Mouse (Mus musculus) C2C12 (cell line): ENCODE results near the gene Msh5. TPM values are rescaled to one million over a fixed set of nuclear protein-coding genes. Genes with fewer than 3 reads are reported as not detected.

ENCODE experiments used
- H3K27me3 ChIP-seq: one replicate; pipeline ENCODE4 v1.6.1; 2011; ENCODE audit not compliant: control insufficient read depth, insufficient read depth, insufficient read length
- H3K36me3 ChIP-seq: one replicate; pipeline ENCODE4 v1.6.1; 2011; ENCODE audit not compliant: control insufficient read depth, insufficient read depth
- H3K4me3 ChIP-seq: one replicate; pipeline ENCODE4 v1.5.1; 2011; ENCODE audit warnings: mild to moderate bottlenecking, control low read depth; ENCODE audit not compliant: poor library complexity, insufficient read depth, severe bottlenecking
- H3K79me2 ChIP-seq: one replicate; pipeline ENCODE4 v1.6.1; 2011; ENCODE audit not compliant: control insufficient read depth, insufficient read depth
- H3K79me3 ChIP-seq: one replicate; pipeline ENCODE4 v1.6.1; 2011; ENCODE audit warnings: low read depth, control low read depth
- H3ac ChIP-seq: one replicate; pipeline ENCODE3; 2011; ENCODE audit warnings: low read depth; ENCODE audit not compliant: control insufficient read depth, insufficient read length
- CEBPB ChIP-seq: IDR thresholded peaks from one replicate; pipeline ENCODE4 v1.6.1; 2011; ENCODE audit warnings: low read depth, mild to moderate bottlenecking, control low read depth, moderate library complexity
- CTCF ChIP-seq: IDR thresholded peaks from one replicate; pipeline ENCODE4 v1.5.1; 2011; ENCODE audit not compliant: control insufficient read depth, insufficient read depth, insufficient read length
- FOSL1 ChIP-seq: IDR thresholded peaks from one replicate; pipeline ENCODE4 v1.8.0; 2011; ENCODE audit warnings: mild to moderate bottlenecking, low read length; ENCODE audit not compliant: poor library complexity, insufficient read depth, severe bottlenecking
- MAX ChIP-seq: IDR thresholded peaks from one replicate; pipeline ENCODE4 v1.6.1; 2011; ENCODE audit warnings: mild to moderate bottlenecking, control low read depth
- MYOD1 ChIP-seq: IDR thresholded peaks from one replicate; pipeline ENCODE4 v1.6.1; 2011; ENCODE audit warnings: low read depth; ENCODE audit not compliant: control insufficient read depth, insufficient read length
- MYOG ChIP-seq: IDR thresholded peaks from one replicate; pipeline ENCODE4 v1.6.1; 2011; ENCODE audit not compliant: control insufficient read depth, insufficient read length; ENCODE audit errors: extremely low read depth
- USF1 ChIP-seq: IDR thresholded peaks from one replicate; pipeline ENCODE4 v1.6.1; 2011; ENCODE audit warnings: low read depth, mild to moderate bottlenecking, control low read depth, moderate library complexity
- polyA plus RNA-seq: library from polyadenylated mRNA; unstranded; fragments of >200 nt; fragmentation: generic; extraction: Trizol; gene quantifications from one replicate; pipeline ENCODE4 v1.2.1, GENCODE M21; 2012; ENCODE audit warnings: missing spikeins

Gene Msh5
- polyA plus RNA-seq, 1 experiment = 0.76 TPM

GRCm38 (mm10) chr17:35024691-35025488 is 21.7 kb downstream of the Msh5 start:
- Histone ChIP-seq H3ac (no peak overlapping the region), H3K27me3 (no peaks in the 10 kb centered on the region), H3K36me3 (no peaks in the 10 kb centered on the region), H3K79me3 (no peaks in the 10 kb centered on the region), H3K79me2 (no peaks in the 10 kb centered on the region), H3K4me3 (no peak overlapping the region)
- no peak for TF ChIP-seq CEBPB
- no peak for TF ChIP-seq FOSL1
- no peak for TF ChIP-seq MAX
- TF ChIP-seq MYOD1 = no peak
- TF ChIP-seq USF1 = no peak
- no peak for TF ChIP-seq CTCF

GRCm38 (mm10) chr17:35024261-35024660 is 22.3 kb downstream of the Msh5 start:
- Histone ChIP-seq H3K79me3 (no peaks in the 10 kb centered on the region), H3K4me3 (no peak overlapping the region), H3K79me2 (no peaks in the 10 kb centered on the region), H3ac (no peak overlapping the region), H3K36me3 (no peaks in the 10 kb centered on the region), H3K27me3 (no peaks in the 10 kb centered on the region)
- TF ChIP-seq MYOG = no peak
- no peak for TF ChIP-seq CEBPB
- no peak for TF ChIP-seq USF1
- TF ChIP-seq CTCF = no peak
- no peak for TF ChIP-seq FOSL1
- TF ChIP-seq MAX = no peak
- no peak for TF ChIP-seq MYOD1

- Histone ChIP-seq H3K79me3 (no peaks in the 10 kb centered on the region), H3ac (no peak overlapping the region), H3K36me3 (no peaks in the 10 kb centered on the region), H3K79me2 (no peaks in the 10 kb centered on the region), H3K27me3 (no peaks in the 10 kb centered on the region), H3K4me3 (no peak overlapping the region)
- TF ChIP-seq CEBPB = no peak
- no peak for TF ChIP-seq USF1
- TF ChIP-seq MYOD1 = no peak
- TF ChIP-seq MYOG = no peak
- TF ChIP-seq FOSL1 = no peak
- no peak for TF ChIP-seq MAX
- no peak for TF ChIP-seq CTCF
These were observed 22.8 kb downstream of the Msh5 start for GRCm38 (mm10) chr17:35023756-35024155.

- no peaks in the 10 kb centered on the region for H3K27me3 ChIP-seq
- no peak overlapping the region for H3K4me3 ChIP-seq
- no peaks in the 10 kb centered on the region for H3K79me2 ChIP-seq
- no peak for TF ChIP-seq USF1
- no peak for TF ChIP-seq MAX
- no peak for TF ChIP-seq MYOG
- no peak for TF ChIP-seq CTCF
- TF ChIP-seq MYOD1 = no peak
- TF ChIP-seq CEBPB = no peak
- no peak for TF ChIP-seq FOSL1
- H3K36me3 ChIP-seq = no peaks in the 10 kb centered on the region
- no peaks in the 10 kb centered on the region for H3K79me3 ChIP-seq
- no peak overlapping the region for H3ac ChIP-seq
These were observed 23.3 kb downstream of the Msh5 start for GRCm38 (mm10) chr17:35023221-35023620.

- TF ChIP-seq FOSL1 = no peak
- TF ChIP-seq MYOD1 = no peak
- no peak for TF ChIP-seq USF1
- H3K4me3 ChIP-seq = no peak overlapping the region
- H3ac ChIP-seq = no peak overlapping the region
- H3K79me3 ChIP-seq = no peaks in the 10 kb centered on the region
- H3K36me3 ChIP-seq = no peaks in the 10 kb centered on the region
- no peaks in the 10 kb centered on the region for H3K27me3 ChIP-seq
- no peaks in the 10 kb centered on the region for H3K79me2 ChIP-seq
These were observed 23.9 kb downstream of the Msh5 start for GRCm38 (mm10) chr17:35022541-35023060.

- Histone ChIP-seq H3K36me3 (no peaks in the 10 kb centered on the region), H3K4me3 (no peak overlapping the region)
- TF ChIP-seq MYOG = no peak
- no peak for TF ChIP-seq USF1
- TF ChIP-seq CEBPB = no peak
- no peak for TF ChIP-seq MAX
- no peak for TF ChIP-seq MYOD1
- no peak for TF ChIP-seq FOSL1
- TF ChIP-seq CTCF = no peak
These were observed 24.6 kb downstream of the Msh5 start for GRCm38 (mm10) chr17:35021842-35022477.

More at GRCm38 (mm10) chr17:35021842-35022477, 24.6 kb downstream of the Msh5 start:
- no peaks in the 10 kb centered on the region for H3K27me3 ChIP-seq
- H3ac ChIP-seq = no peak overlapping the region
- no peaks in the 10 kb centered on the region for H3K79me3 ChIP-seq
- no peaks in the 10 kb centered on the region for H3K79me2 ChIP-seq
